In the genomic region with DNA sequence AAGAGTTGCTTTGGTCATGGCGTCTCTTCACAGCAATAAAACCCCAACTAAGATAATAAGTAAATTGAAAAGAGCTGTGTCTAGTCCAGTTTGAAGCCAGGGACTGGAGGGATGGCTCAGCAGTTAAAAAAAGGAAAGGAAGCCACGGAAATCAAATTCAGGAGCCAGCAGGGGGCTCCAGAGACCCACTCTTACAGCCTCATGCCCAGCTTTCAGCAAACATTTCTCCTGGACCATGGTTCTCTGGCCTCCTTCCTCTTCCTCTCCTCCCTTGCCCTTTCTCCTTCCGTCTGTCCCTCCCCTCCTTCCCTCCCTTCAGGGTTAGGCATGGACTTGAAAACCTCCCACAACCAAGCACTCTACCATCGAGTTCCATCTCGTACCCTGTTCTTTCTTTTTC, we compare ENCODE assay signal across 9 mouse cellular contexts.
A peak's percentile ranks its signal among the peaks of the same experiment; 100 is the strongest.
DNase-seq lines count a peak whose midpoint lies in the region; ATAC-seq and TF ChIP-seq lines count a peak whose summit lies in the region.
"Had no signal": no experiment of that assay in that cellular context is flagged by ENCODE, and none has a peak within 500 bp of the region (broad histone marks: within the 10 kb centered on the region; RNA-seq: fewer than 3 reads in every experiment).

No protein-coding gene starts in this region.

- no peaks in the 10 kb centered on the region for H3K27me3 ChIP-seq in heart, adult 2 months (ENCODE audit: control insufficient read depth, insufficient read depth, low read length)
- H3K27me3 ChIP-seq in heart, embryonic 12.5 days (replicated peaks), result no peaks in the 10 kb centered on the region

- no peak for ATAC-seq in heart, embryonic 12.5 days (ENCODE audit: insufficient number of reproducible peaks, low FRiP score)
- ATAC-seq in erythroid progenitor cell, adult 5-6 weeks (replicated peaks; ENCODE audit: low FRiP score, poor library complexity, severe bottlenecking), result no peak

- TF ChIP-seq CTCF in heart, adult 2 months (IDR thresholded peaks at IDR 0.05), result peak; percentile 67

- no peaks in the 10 kb centered on the region for H3K4me1 ChIP-seq in heart, adult 2 months (ENCODE audit: control insufficient read depth, insufficient read depth, low read length)
- H3K4me1 ChIP-seq in heart, embryonic 12.5 days (replicated peaks), result no peaks in the 10 kb centered on the region
- H3K4me1 ChIP-seq: neural tube, embryonic 13.5 days had no signal

- WGBS in heart, adult 2 months, result 60% methylated on average over 5 of the region's 5 CpGs
- WGBS in heart, embryonic 12.5 days, result 57% methylated on average over 5 of the region's 5 CpGs

- H3K36me3 ChIP-seq in heart, adult 2 months (ENCODE audit: control insufficient read depth, insufficient read depth, low read length), result no peaks in the 10 kb centered on the region
- H3K36me3 ChIP-seq in heart, embryonic 12.5 days, result no peaks in the 10 kb centered on the region
- H3K36me3 ChIP-seq: neural tube, embryonic 13.5 days had no signal

- DNase-seq in heart, adult 2 months, result peak in 1 of 2 experiments; percentile 33
- DNase-seq in urinary bladder, postnatal 14 days (ENCODE audit: low spot score), result peak; percentile 25
- no peak for DNase-seq in urinary bladder, adult 2 months (ENCODE audit: low spot score)
- peak; percentile 20 for DNase-seq in gastrocnemius, postnatal 14 days
- DNase-seq in left cerebral cortex, postnatal 4 days, result peak; percentile 73
- peak; percentile 24 to 30 for DNase-seq in right cerebral cortex, postnatal 36 days (ENCODE audit: low spot score in 2 of 2)

- no peak overlapping the region for H3K27ac ChIP-seq in heart, adult 2 months
- no peak overlapping the region for H3K27ac ChIP-seq in heart, embryonic 12.5 days (ENCODE audit: poor library complexity, severe bottlenecking)
- H3K27ac ChIP-seq: neural tube, embryonic 13.5 days had no signal

- H3K4me3 ChIP-seq in heart, adult 2 months, result no peak overlapping the region
- H3K4me3 ChIP-seq in heart, embryonic 12.5 days, result no peak overlapping the region
- H3K4me3 ChIP-seq: neural tube, embryonic 13.5 days had no signal

- no peak for TF ChIP-seq EP300 in heart, adult 2 months (IDR thresholded peaks at IDR 0.05; ENCODE audit: insufficient read depth, low read depth, low read length)

- intact Hi-C loops in heart, adult 2 months (cut with DNase I), result loop anchor here (2.0 kb wide), 1 partner anchor 566 kb away; no protein-coding TSS in a partner anchor
- intact Hi-C loops in gastrocnemius, postnatal 14 days (cut with DNase I; ENCODE audit: low total_unique reads), result loop anchor here (5.0 kb wide), 1 partner anchor 565 kb away; no protein-coding TSS in a partner anchor
- intact Hi-C loops in left cerebral cortex, postnatal 4 days (cut with DNase I), result loop anchor here (10.0 kb wide), 2 partner anchors 142 to 442 kb away; a partner anchor contains a TSS

- H3K9me3 ChIP-seq in heart, embryonic 12.5 days (replicated peaks), result no peaks in the 10 kb centered on the region
- H3K9me3 ChIP-seq: neural tube, embryonic 13.5 days had no signal

- H3K4me2 ChIP-seq in heart, embryonic 12.5 days, result no peak overlapping the region
- H3K4me2 ChIP-seq: neural tube, embryonic 13.5 days had no signal

- H3K79me2 ChIP-seq in heart, adult 2 months (replicated peaks; ENCODE audit: control insufficient read depth, insufficient read depth, low read length), result no peaks in the 10 kb centered on the region

- H3K9ac ChIP-seq in heart, adult 2 months (ENCODE audit: low read depth, low read length), result no peak overlapping the region
- H3K9ac ChIP-seq in heart, embryonic 12.5 days, result no peak overlapping the region
- H3K9ac ChIP-seq: neural tube, embryonic 13.5 days had no signal

- no peak for TF ChIP-seq POLR2A in heart, adult 2 months (IDR thresholded peaks at IDR 0.05; ENCODE audit: insufficient read depth, low read depth, low read length)
